Mouse (Mus musculus) CH12.LX (cell line): ENCODE results near the gene Ppp2r2c. TPM values are rescaled to one million over a fixed set of nuclear protein-coding genes. Genes with fewer than 3 reads are reported as not detected.

ENCODE experiments used
- DNase-seq: peaks from one replicate; pipeline ENCODE4 v3.0.0-alpha.2; 2013; ENCODE audit errors: extremely low read depth
- H3K27ac ChIP-seq: 2 replicates; pipeline ENCODE4 v1.5.1; 2012; ENCODE audit warnings: low read depth, mild to moderate bottlenecking, control low read depth, moderate library complexity; ENCODE audit not compliant: insufficient read depth
- H3K27me3 ChIP-seq: replicated peaks from 2 replicates; pipeline ENCODE3; 2012; ENCODE audit warnings: inconsistent platforms
- H3K36me3 ChIP-seq, 2 experiments: replicated peaks in 1 of 2; 2 replicates each; pipeline versions ENCODE3 to v1.6.1; 2012; ENCODE audit warnings: inconsistent platforms in 1 of 2, low read length in 1 of 2, mild to moderate bottlenecking in 1 of 2, mixed read lengths in 1 of 2, moderate library complexity in 1 of 2; ENCODE audit not compliant: control insufficient read depth in 1 of 2, insufficient read depth in 1 of 2
- H3K4me1 ChIP-seq, 2 experiments: 2 replicates each; pipeline ENCODE4 v1.6.1; 2012; ENCODE audit warnings: inconsistent platforms in 1 of 2, moderate library complexity in 1 of 2; ENCODE audit not compliant: insufficient read depth in 2 of 2, control insufficient read depth in 1 of 2
- H3K4me2 ChIP-seq: 2 replicates; pipeline ENCODE4 v1.6.1; 2012; ENCODE audit warnings: low read depth, mild to moderate bottlenecking, control low read depth; ENCODE audit not compliant: poor library complexity, insufficient read depth, severe bottlenecking
- H3K4me3 ChIP-seq, 3 experiments: fragments of 150-350 bp in 1 of 3; sonication (generic) in 1 of 3; replicated peaks in 1 of 3; 2 replicates each; pipeline versions ENCODE3 to v1.5.1; 2011 to 2012; ENCODE audit warnings: low read depth in 2 of 3, low read length in 2 of 3, mild to moderate bottlenecking in 2 of 3, moderate library complexity in 2 of 3, control low read depth in 1 of 3, improper control_type of control experiment in 1 of 3, inconsistent platforms in 1 of 3, mixed read lengths in 1 of 3; ENCODE audit not compliant: poor library complexity in 1 of 3
- H3K79me2 ChIP-seq: replicated peaks from 2 replicates; pipeline ENCODE4 v1.6.1; 2012; ENCODE audit warnings: mild to moderate bottlenecking, moderate library complexity; ENCODE audit not compliant: control insufficient read depth, poor library complexity, insufficient read depth, severe bottlenecking; ENCODE audit errors: extremely low read depth
- H3K9ac ChIP-seq: 2 replicates; pipeline ENCODE4 v1.6.1; 2012; ENCODE audit warnings: low read depth, mild to moderate bottlenecking, control low read depth, moderate library complexity; ENCODE audit not compliant: insufficient read depth
- H3K9me3 ChIP-seq: replicated peaks from 2 replicates; pipeline ENCODE3; 2012; ENCODE audit warnings: low read length, inconsistent platforms, mixed read lengths
- BHLHE40 ChIP-seq: IDR thresholded peaks from 2 replicates; pipeline ENCODE4 v1.6.1; 2011; ENCODE audit warnings: mild to moderate bottlenecking, low read depth, low read length, improper control_type of control experiment
- CHD1 ChIP-seq: IDR thresholded peaks from 2 replicates; pipeline ENCODE4 v1.6.1; 2012; ENCODE audit warnings: low read depth, low read length, improper control_type of control experiment, inconsistent platforms
- CHD2 ChIP-seq: IDR thresholded peaks from 2 replicates; pipeline ENCODE4 v1.6.1; 2011; ENCODE audit warnings: low read length, improper control_type of control experiment
- E2F4 ChIP-seq: IDR thresholded peaks from 2 replicates; pipeline ENCODE4 v1.6.1; 2011; ENCODE audit warnings: low read depth, low read length, improper control_type of control experiment; ENCODE audit not compliant: insufficient replicate concordance
- ELF1 ChIP-seq: IDR thresholded peaks from 2 replicates; pipeline ENCODE4 v1.6.1; 2014; ENCODE audit warnings: low read depth, mild to moderate bottlenecking, inconsistent platforms, low read length, improper control_type of control experiment
- EP300 ChIP-seq: IDR thresholded peaks from 2 replicates; pipeline ENCODE4 v1.6.1; 2011; ENCODE audit warnings: low read length, improper control_type of control experiment
- ETS1 ChIP-seq: conservative IDR thresholded peaks from 2 replicates; pipeline ENCODE4 v1.6.1; 2012; ENCODE audit warnings: low read depth, mild to moderate bottlenecking, inconsistent platforms, low read length, improper control_type of control experiment, moderate library complexity
- HCFC1 ChIP-seq: IDR thresholded peaks from 2 replicates; pipeline ENCODE4 v1.6.1; 2012; ENCODE audit warnings: low read depth, mild to moderate bottlenecking, inconsistent platforms, low read length, improper control_type of control experiment
- IRF4 ChIP-seq: IDR thresholded peaks from 2 replicates; pipeline ENCODE4 v1.6.1; 2014; ENCODE audit warnings: low read depth, mild to moderate bottlenecking, inconsistent platforms, low read length, improper control_type of control experiment
- JUN ChIP-seq: IDR thresholded peaks from 2 replicates; pipeline ENCODE4 v1.6.1; 2011; ENCODE audit warnings: low read depth, mild to moderate bottlenecking, low read length, improper control_type of control experiment, moderate library complexity; ENCODE audit not compliant: insufficient read depth
- JUND ChIP-seq: conservative IDR thresholded peaks from 2 replicates; pipeline ENCODE4 v1.6.1; 2011; ENCODE audit warnings: low read depth, low read length, improper control_type of control experiment
- KAT2A ChIP-seq: IDR thresholded peaks from 2 replicates; pipeline ENCODE4 v1.6.1; 2012; ENCODE audit warnings: low read length, improper control_type of control experiment, inconsistent platforms; ENCODE audit not compliant: insufficient replicate concordance
- MAFK ChIP-seq: IDR thresholded peaks from 2 replicates; pipeline ENCODE4 v1.6.1; 2011; ENCODE audit warnings: low read length, improper control_type of control experiment; ENCODE audit not compliant: insufficient replicate concordance
- MAX ChIP-seq: IDR thresholded peaks from 2 replicates; pipeline ENCODE4 v1.6.1; 2011; ENCODE audit warnings: low read length, improper control_type of control experiment
- MAZ ChIP-seq: IDR thresholded peaks from 2 replicates; pipeline ENCODE4 v1.6.1; 2012; ENCODE audit warnings: low read depth, mild to moderate bottlenecking, inconsistent platforms, low read length, improper control_type of control experiment, moderate library complexity
- MEF2A ChIP-seq: IDR thresholded peaks from 2 replicates; pipeline ENCODE4 v1.6.1; 2014; ENCODE audit warnings: low read depth, mild to moderate bottlenecking, inconsistent platforms, low read length, improper control_type of control experiment, borderline replicate concordance
- MXI1 ChIP-seq: IDR thresholded peaks from 2 replicates; pipeline ENCODE4 v1.6.1; 2011; ENCODE audit warnings: mild to moderate bottlenecking, low read depth, low read length, improper control_type of control experiment
- MYC ChIP-seq: IDR thresholded peaks from 2 replicates; pipeline ENCODE4 v1.6.1; 2011; ENCODE audit warnings: low read depth, mild to moderate bottlenecking, improper control_type of control experiment, low read length
- NRF1 ChIP-seq: IDR thresholded peaks from 2 replicates; pipeline ENCODE4 v1.6.1; 2014; ENCODE audit warnings: low read depth, mild to moderate bottlenecking, inconsistent platforms, low read length, improper control_type of control experiment, moderate library complexity
- POLR2A ChIP-seq: IDR thresholded peaks from 2 replicates; pipeline ENCODE4 v1.6.1; 2011; ENCODE audit warnings: low read depth, mild to moderate bottlenecking, improper control_type of control experiment, low read length
- RCOR1 ChIP-seq: conservative IDR thresholded peaks from 2 replicates; pipeline ENCODE4 v1.6.1; 2012; ENCODE audit warnings: low read depth, mild to moderate bottlenecking, inconsistent platforms, low read length, improper control_type of control experiment
- SIN3A ChIP-seq: IDR thresholded peaks from 2 replicates; pipeline ENCODE4 v1.6.1; 2012; ENCODE audit warnings: low read length, improper control_type of control experiment, inconsistent platforms
- SMC3 ChIP-seq: IDR thresholded peaks from 2 replicates; pipeline ENCODE4 v1.6.1; 2011; ENCODE audit warnings: low read depth, low read length, improper control_type of control experiment
- TBP ChIP-seq: conservative IDR thresholded peaks from 2 replicates; pipeline ENCODE4 v1.6.1; 2011; ENCODE audit warnings: low read depth, low read length, improper control_type of control experiment
- USF2 ChIP-seq: conservative IDR thresholded peaks from 2 replicates; pipeline ENCODE4 v1.6.1; 2011; ENCODE audit warnings: low read depth, low read length, improper control_type of control experiment
- ZKSCAN1 ChIP-seq: IDR thresholded peaks from 2 replicates; pipeline ENCODE4 v1.6.1; 2012; ENCODE audit warnings: low read depth, inconsistent platforms, low read length, improper control_type of control experiment, borderline replicate concordance
- ZMIZ1 ChIP-seq: IDR thresholded peaks from 2 replicates; pipeline ENCODE4 v1.6.1; 2012; ENCODE audit warnings: low read depth, mild to moderate bottlenecking, inconsistent platforms, low read length, improper control_type of control experiment
- ZNF384 ChIP-seq: IDR thresholded peaks from 2 replicates; pipeline ENCODE4 v1.6.1; 2012; ENCODE audit warnings: low read depth, low read length, improper control_type of control experiment, inconsistent platforms
- dilution Hi-C: fragments of 300-500 bp; cut with MboI; formaldehyde crosslinking; loops from 2 replicates; pipeline ENCODE4 v1.14.3; 2020; ENCODE audit warnings: low sequenced_read_pairs; ENCODE audit not compliant: extremely low pct_unique_long_range_greater_than_20kb, extremely low pct_ligation_motif_present
- in situ Hi-C: fragments of 300-500 bp; cut with MboI; formaldehyde crosslinking; loops from 3 replicates; pipeline ENCODE4 v1.14.3; 2019; ENCODE audit warnings: low sequenced_read_pairs, low pct_ligation_motif_present, low pct_unique_long_range_greater_than_20kb, mixed read lengths
- polyA plus RNA-seq: library from polyadenylated mRNA; unstranded; fragments of >175 nt; gene quantifications from 2 replicates; pipeline ENCODE4 v1.2.1, GENCODE M21; 2012; ENCODE audit warnings: low read depth; ENCODE audit not compliant: insufficient read length
- total RNA-seq, 2 experiments: library from RNA; depleted of rRNA; stranded (reverse); fragments of 300-350 nt in 1 of 2; fragments of >200 nt in 1 of 2; gene quantifications; 2 replicates each; pipeline ENCODE4 v1.2.3; 2012 to 2014

Ppp2r2c gene
- total and polyA plus RNA-seq, 3 experiments: 0.07 to 0.21 TPM; not detected in 1

DNA sequence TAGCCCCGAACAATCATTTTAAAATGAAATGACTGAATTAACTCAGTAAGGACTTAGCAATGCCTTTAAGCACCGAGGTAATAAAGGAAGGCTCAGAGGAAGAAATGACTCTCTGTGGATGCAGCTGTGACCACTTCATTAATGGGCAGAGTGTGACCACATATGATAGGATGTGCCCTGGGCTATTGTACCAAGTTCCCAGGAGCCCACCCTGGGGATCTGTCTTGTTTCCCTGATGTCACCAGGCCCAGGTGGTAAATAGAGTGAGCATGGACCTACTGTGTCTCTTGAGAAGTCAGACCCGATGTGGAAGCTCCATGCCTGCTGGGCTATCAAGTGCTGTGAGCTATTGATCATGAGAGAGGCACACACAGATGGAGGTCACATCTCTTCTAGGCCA is 13.1 kb upstream of the Ppp2r2c start:
- H3K4me3 ChIP-seq: no peak overlapping the region
- H3K36me3 ChIP-seq: no peaks in the 10 kb centered on the region
- H3K27ac ChIP-seq: no peak overlapping the region
- H3K79me2 ChIP-seq: no peaks in the 10 kb centered on the region
- no peak overlapping the region for H3K4me2 ChIP-seq
- TF ChIP-seq ZNF384 (no peak), KAT2A (no peak), EP300 (no peak), USF2 (no peak), SIN3A (no peak), POLR2A (no peak), ELF1 (no peak), ZKSCAN1 (no peak), RCOR1 (no peak), IRF4 (no peak), ETS1 (no peak), HCFC1 (no peak), MAX (no peak), BHLHE40 (no peak), MAZ (no peak), MYC (no peak), E2F4 (no peak), CHD1 (no peak)
- no peak overlapping the region for H3K9ac ChIP-seq
- dilution Hi-C loops (no loop called here), in situ Hi-C loops (no loop called here)
- no peak for DNase-seq
- peaks cover 3% of the 10 kb centered on the region for H3K9me3 ChIP-seq
- peaks cover 0 to under 1% of the 10 kb centered on the region in 2 experiments; a peak in 2 of 4 replicates for H3K4me1 ChIP-seq
- H3K27me3 ChIP-seq: peaks cover 93% of the 10 kb centered on the region

DNA sequence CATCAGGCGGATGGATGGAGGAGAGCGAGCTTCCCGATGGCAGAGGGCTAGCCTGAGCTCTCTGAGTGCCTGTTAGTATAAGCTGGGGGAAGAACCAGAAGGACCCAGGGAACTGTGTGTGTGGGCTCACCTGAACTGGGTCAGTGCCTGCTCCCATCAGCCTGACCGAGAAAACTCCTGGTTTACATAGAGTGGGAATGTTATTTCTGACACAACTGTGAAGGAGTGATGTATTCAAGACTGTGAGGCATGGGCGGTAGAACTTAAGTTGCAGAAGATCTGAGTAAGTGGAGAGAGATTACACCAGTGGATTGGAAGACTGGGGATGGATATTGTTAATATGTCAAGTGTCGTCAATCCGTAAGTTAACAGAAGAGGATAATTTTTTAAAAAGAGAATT is 11.8 kb upstream of the Ppp2r2c start:
- H3K79me2 ChIP-seq: no peaks in the 10 kb centered on the region

More for the DNA sequence above, 11.8 kb upstream of the Ppp2r2c start:
- in situ Hi-C loops: no loop called here
- DNase-seq: no peak
- Histone ChIP-seq H3K4me2 (no peak overlapping the region), H3K27me3 (peaks cover 85% of the 10 kb centered on the region), H3K4me3 (no peak overlapping the region), H3K9me3 (peaks cover 7% of the 10 kb centered on the region), H3K36me3 (no peaks in the 10 kb centered on the region), H3K9ac (no peak overlapping the region), H3K27ac (no peak overlapping the region), H3K4me1 (no peaks in the 10 kb centered on the region)
- no peak for TF ChIP-seq JUND
- no peak for TF ChIP-seq ZMIZ1
- TF ChIP-seq MEF2A: no peak
- TF ChIP-seq E2F4: no peak
- no peak for TF ChIP-seq NRF1
- TF ChIP-seq ELF1: no peak
- no peak for TF ChIP-seq RCOR1
- TF ChIP-seq HCFC1: no peak
- TF ChIP-seq JUN: no peak
- no peak for TF ChIP-seq ETS1
- TF ChIP-seq SMC3: no peak
- no peak for TF ChIP-seq MXI1
- no peak for TF ChIP-seq MAFK
- TF ChIP-seq EP300: no peak
- no peak for TF ChIP-seq TBP
- TF ChIP-seq SIN3A: no peak
- TF ChIP-seq MAX: no peak
- TF ChIP-seq CHD2: no peak
- dilution Hi-C loops: no loop called here
